Mouse (Mus musculus) CH12.LX (cell line): ENCODE measurements at regions not wholly inside any gene's neighbourhood (a gene's known extent, or its start where the extent isn't known, plus 50 kb on each side); places are given as distances from the start of the nearest gene placed in this dataset.

ENCODE experiments used
- DNase-seq: peaks from one replicate; pipeline ENCODE4 v3.0.0-alpha.2; 2013; ENCODE audit errors: extremely low read depth
- H3K27ac ChIP-seq: 2 replicates; pipeline ENCODE4 v1.5.1; 2012; ENCODE audit warnings: low read depth, mild to moderate bottlenecking, control low read depth, moderate library complexity; ENCODE audit not compliant: insufficient read depth
- H3K27me3 ChIP-seq: replicated peaks from 2 replicates; pipeline ENCODE3; 2012; ENCODE audit warnings: inconsistent platforms
- H3K36me3 ChIP-seq, 2 experiments: replicated peaks in 1 of 2; 2 replicates each; pipeline versions ENCODE3 to v1.6.1; 2012; ENCODE audit warnings: inconsistent platforms in 1 of 2, low read length in 1 of 2, mild to moderate bottlenecking in 1 of 2, mixed read lengths in 1 of 2, moderate library complexity in 1 of 2; ENCODE audit not compliant: control insufficient read depth in 1 of 2, insufficient read depth in 1 of 2
- H3K4me1 ChIP-seq, 2 experiments: 2 replicates each; pipeline ENCODE4 v1.6.1; 2012; ENCODE audit warnings: inconsistent platforms in 1 of 2, moderate library complexity in 1 of 2; ENCODE audit not compliant: insufficient read depth in 2 of 2, control insufficient read depth in 1 of 2
- H3K4me2 ChIP-seq: 2 replicates; pipeline ENCODE4 v1.6.1; 2012; ENCODE audit warnings: low read depth, mild to moderate bottlenecking, control low read depth; ENCODE audit not compliant: poor library complexity, insufficient read depth, severe bottlenecking
- H3K4me3 ChIP-seq, 3 experiments: fragments of 150-350 bp in 1 of 3; sonication (generic) in 1 of 3; replicated peaks in 1 of 3; 2 replicates each; pipeline versions ENCODE3 to v1.5.1; 2011 to 2012; ENCODE audit warnings: low read depth in 2 of 3, low read length in 2 of 3, mild to moderate bottlenecking in 2 of 3, moderate library complexity in 2 of 3, control low read depth in 1 of 3, improper control_type of control experiment in 1 of 3, inconsistent platforms in 1 of 3, mixed read lengths in 1 of 3; ENCODE audit not compliant: poor library complexity in 1 of 3
- H3K79me2 ChIP-seq: replicated peaks from 2 replicates; pipeline ENCODE4 v1.6.1; 2012; ENCODE audit warnings: mild to moderate bottlenecking, moderate library complexity; ENCODE audit not compliant: control insufficient read depth, poor library complexity, insufficient read depth, severe bottlenecking; ENCODE audit errors: extremely low read depth
- H3K9ac ChIP-seq: 2 replicates; pipeline ENCODE4 v1.6.1; 2012; ENCODE audit warnings: low read depth, mild to moderate bottlenecking, control low read depth, moderate library complexity; ENCODE audit not compliant: insufficient read depth
- H3K9me3 ChIP-seq: replicated peaks from 2 replicates; pipeline ENCODE3; 2012; ENCODE audit warnings: low read length, inconsistent platforms, mixed read lengths
- BHLHE40 ChIP-seq: IDR thresholded peaks from 2 replicates; pipeline ENCODE4 v1.6.1; 2011; ENCODE audit warnings: mild to moderate bottlenecking, low read depth, low read length, improper control_type of control experiment
- CHD1 ChIP-seq: IDR thresholded peaks from 2 replicates; pipeline ENCODE4 v1.6.1; 2012; ENCODE audit warnings: low read depth, low read length, improper control_type of control experiment, inconsistent platforms
- CTCF ChIP-seq, 2 experiments: IDR thresholded peaks in 1 of 2; conservative IDR thresholded peaks in 1 of 2; 2 replicates each; pipeline ENCODE4 v1.5.1; 2011 to 2012; ENCODE audit warnings: low read depth in 2 of 2, low read length in 2 of 2, improper control_type of control experiment in 1 of 2, inconsistent platforms in 1 of 2, mild to moderate bottlenecking in 1 of 2, moderate library complexity in 1 of 2
- ELF1 ChIP-seq: IDR thresholded peaks from 2 replicates; pipeline ENCODE4 v1.6.1; 2014; ENCODE audit warnings: low read depth, mild to moderate bottlenecking, inconsistent platforms, low read length, improper control_type of control experiment
- GABPA ChIP-seq: IDR thresholded peaks from 2 replicates; pipeline ENCODE4 v1.6.1; 2012; ENCODE audit warnings: low read depth, low read length, improper control_type of control experiment, inconsistent platforms; ENCODE audit not compliant: insufficient replicate concordance
- HCFC1 ChIP-seq: IDR thresholded peaks from 2 replicates; pipeline ENCODE4 v1.6.1; 2012; ENCODE audit warnings: low read depth, mild to moderate bottlenecking, inconsistent platforms, low read length, improper control_type of control experiment
- KAT2A ChIP-seq: IDR thresholded peaks from 2 replicates; pipeline ENCODE4 v1.6.1; 2012; ENCODE audit warnings: low read length, improper control_type of control experiment, inconsistent platforms; ENCODE audit not compliant: insufficient replicate concordance
- MAX ChIP-seq: IDR thresholded peaks from 2 replicates; pipeline ENCODE4 v1.6.1; 2011; ENCODE audit warnings: low read length, improper control_type of control experiment
- MEF2A ChIP-seq: IDR thresholded peaks from 2 replicates; pipeline ENCODE4 v1.6.1; 2014; ENCODE audit warnings: low read depth, mild to moderate bottlenecking, inconsistent platforms, low read length, improper control_type of control experiment, borderline replicate concordance
- NELFE ChIP-seq: IDR thresholded peaks from 2 replicates; pipeline ENCODE4 v1.6.1; 2011; ENCODE audit warnings: low read depth, low read length, improper control_type of control experiment
- POLR2A ChIP-seq: IDR thresholded peaks from 2 replicates; pipeline ENCODE4 v1.6.1; 2011; ENCODE audit warnings: low read depth, mild to moderate bottlenecking, improper control_type of control experiment, low read length
- POLR2AphosphoS2 ChIP-seq: IDR thresholded peaks from 2 replicates; pipeline ENCODE4 v1.6.1; 2011; ENCODE audit warnings: low read depth, low read length, improper control_type of control experiment
- RAD21 ChIP-seq: IDR thresholded peaks from 2 replicates; pipeline ENCODE4 v1.6.1; 2011; ENCODE audit warnings: low read depth, mild to moderate bottlenecking, low read length, improper control_type of control experiment, moderate library complexity
- RCOR1 ChIP-seq: conservative IDR thresholded peaks from 2 replicates; pipeline ENCODE4 v1.6.1; 2012; ENCODE audit warnings: low read depth, mild to moderate bottlenecking, inconsistent platforms, low read length, improper control_type of control experiment
- SIN3A ChIP-seq: IDR thresholded peaks from 2 replicates; pipeline ENCODE4 v1.6.1; 2012; ENCODE audit warnings: low read length, improper control_type of control experiment, inconsistent platforms
- SMC3 ChIP-seq: IDR thresholded peaks from 2 replicates; pipeline ENCODE4 v1.6.1; 2011; ENCODE audit warnings: low read depth, low read length, improper control_type of control experiment
- TBP ChIP-seq: conservative IDR thresholded peaks from 2 replicates; pipeline ENCODE4 v1.6.1; 2011; ENCODE audit warnings: low read depth, low read length, improper control_type of control experiment
- TCF12 ChIP-seq: IDR thresholded peaks from 2 replicates; pipeline ENCODE4 v1.6.1; 2014; ENCODE audit warnings: low read depth, mild to moderate bottlenecking, inconsistent platforms, low read length, improper control_type of control experiment
- UBTF ChIP-seq: IDR thresholded peaks from 2 replicates; pipeline ENCODE4 v1.6.1; 2012; ENCODE audit warnings: low read depth, mild to moderate bottlenecking, inconsistent platforms, low read length, improper control_type of control experiment, moderate library complexity
- USF2 ChIP-seq: conservative IDR thresholded peaks from 2 replicates; pipeline ENCODE4 v1.6.1; 2011; ENCODE audit warnings: low read depth, low read length, improper control_type of control experiment
- ZC3H11A ChIP-seq: IDR thresholded peaks from 2 replicates; pipeline ENCODE4 v1.6.1; 2012; ENCODE audit warnings: low read depth, mild to moderate bottlenecking, inconsistent platforms, low read length, improper control_type of control experiment
- ZMIZ1 ChIP-seq: IDR thresholded peaks from 2 replicates; pipeline ENCODE4 v1.6.1; 2012; ENCODE audit warnings: low read depth, mild to moderate bottlenecking, inconsistent platforms, low read length, improper control_type of control experiment
- ZNF384 ChIP-seq: IDR thresholded peaks from 2 replicates; pipeline ENCODE4 v1.6.1; 2012; ENCODE audit warnings: low read depth, low read length, improper control_type of control experiment, inconsistent platforms
- dilution Hi-C: fragments of 300-500 bp; cut with MboI; formaldehyde crosslinking; loops from 2 replicates; pipeline ENCODE4 v1.14.3; 2020; ENCODE audit warnings: low sequenced_read_pairs; ENCODE audit not compliant: extremely low pct_unique_long_range_greater_than_20kb, extremely low pct_ligation_motif_present
- in situ Hi-C: fragments of 300-500 bp; cut with MboI; formaldehyde crosslinking; loops from 3 replicates; pipeline ENCODE4 v1.14.3; 2019; ENCODE audit warnings: low sequenced_read_pairs, low pct_ligation_motif_present, low pct_unique_long_range_greater_than_20kb, mixed read lengths

DNA sequence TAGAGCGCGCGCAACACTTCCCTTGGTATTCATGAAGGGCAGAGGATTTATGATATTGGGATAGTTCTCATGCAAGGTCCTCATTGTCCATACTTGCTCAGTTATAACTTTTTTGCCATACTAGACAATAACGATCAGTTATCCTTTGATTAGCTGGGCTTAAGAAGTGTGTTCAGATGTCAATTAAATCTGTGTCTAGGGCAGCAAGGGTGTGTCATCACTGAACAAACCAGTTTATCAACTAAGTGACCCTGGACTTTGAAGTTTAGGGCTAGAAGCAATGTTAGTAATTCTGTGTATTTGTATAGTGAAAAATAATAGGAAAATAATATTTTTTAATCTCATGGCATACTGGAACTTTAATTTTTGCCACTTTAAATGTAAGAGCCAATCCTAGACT is 225.3 kb upstream of the Nectin3 start:
- H3K4me1 ChIP-seq, result no peaks in the 10 kb centered on the region

DNA sequence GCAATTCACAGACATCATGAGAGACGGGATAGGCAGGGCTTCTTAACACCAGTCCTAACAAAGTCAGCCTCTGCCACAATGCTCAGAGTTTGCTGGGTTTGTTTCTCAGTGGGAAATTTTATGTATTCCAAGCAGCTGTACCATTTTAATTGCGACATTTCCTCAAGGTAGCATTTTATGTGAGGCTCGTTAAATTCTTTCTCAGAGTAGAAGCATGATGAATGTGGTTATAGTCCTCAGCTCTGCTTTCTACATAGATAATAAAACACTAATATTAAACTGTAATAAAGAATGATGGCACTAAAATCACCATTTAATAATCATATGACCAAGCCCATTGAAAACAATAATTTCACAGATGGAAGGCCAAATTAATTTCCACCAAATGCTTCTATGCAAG is 181.5 kb upstream of the Nectin3 start:
- Histone ChIP-seq H3K27me3 (no peaks in the 10 kb centered on the region), H3K4me1 (no peaks in the 10 kb centered on the region)
- dilution Hi-C loops, result no loop called here

More for the DNA sequence above, 225.3 kb upstream of the Nectin3 start:
- TF ChIP-seq POLR2AphosphoS2 (no peak), KAT2A (no peak)
- TF ChIP-seq, all 38 proteins: peak for 0
- H3K4me2 ChIP-seq, result no peak overlapping the region
- in situ Hi-C loops (no loop called here), dilution Hi-C loops (no loop called here)
- no peak overlapping the region for H3K9ac ChIP-seq
- no peaks in the 10 kb centered on the region for H3K79me2 ChIP-seq
- H3K36me3 ChIP-seq, result no peaks in the 10 kb centered on the region
- H3K9me3 ChIP-seq, result peaks cover 26% of the 10 kb centered on the region
- no peak overlapping the region for H3K4me3 ChIP-seq
- no peak overlapping the region for H3K27ac ChIP-seq
- no peak for DNase-seq
- H3K27me3 ChIP-seq, result no peaks in the 10 kb centered on the region

GRCm38 (mm10) chr16:46669590-46669989 is 171.3 kb upstream of the Nectin3 start:
- dilution Hi-C loops, result no loop called here
- Histone ChIP-seq H3K27me3 (no peaks in the 10 kb centered on the region), H3K4me2 (no peak overlapping the region), H3K9me3 (peaks cover 43% of the 10 kb centered on the region), H3K4me1 (no peaks in the 10 kb centered on the region), H3K79me2 (no peaks in the 10 kb centered on the region), H3K27ac (no peak overlapping the region), H3K36me3 (no peaks in the 10 kb centered on the region), H3K4me3 (no peak overlapping the region), H3K9ac (no peak overlapping the region)
- no peak for DNase-seq
- in situ Hi-C loops, result no loop called here
- no peak for TF ChIP-seq ZC3H11A
- TF ChIP-seq CHD1, result no peak
- no peak for TF ChIP-seq UBTF
- no peak for TF ChIP-seq USF2
- no peak for TF ChIP-seq ZMIZ1
- TF ChIP-seq RCOR1, result no peak
- TF ChIP-seq BHLHE40, result no peak
- TF ChIP-seq MEF2A, result no peak
- no peak for TF ChIP-seq POLR2A
- no peak for TF ChIP-seq ZNF384
- TF ChIP-seq MAX, result no peak
- TF ChIP-seq NELFE, result no peak
- TF ChIP-seq RAD21, result no peak
- no peak for TF ChIP-seq TBP
- no peak for TF ChIP-seq SIN3A
- TF ChIP-seq HCFC1, result no peak
- TF ChIP-seq CTCF (conservative IDR thresholded peaks at IDR 0.05 in 1 of 2, IDR thresholded peaks at IDR 0.05 in 1 of 2; ENCODE audit: low read depth in 2 of 2, low read length in 2 of 2), result no peak
- TF ChIP-seq TCF12, result no peak
- TF ChIP-seq ELF1, result no peak

More for the DNA sequence above, 181.5 kb upstream of the Nectin3 start:
- DNase-seq, result no peak
- Histone ChIP-seq H3K4me2 (no peak overlapping the region), H3K27ac (no peak overlapping the region), H3K9me3 (peaks cover 43% of the 10 kb centered on the region), H3K79me2 (no peaks in the 10 kb centered on the region), H3K9ac (no peak overlapping the region), H3K36me3 (no peaks in the 10 kb centered on the region), H3K4me3 (no peak overlapping the region)
- TF ChIP-seq SIN3A, result no peak
- no peak for TF ChIP-seq KAT2A
- no peak for TF ChIP-seq UBTF
- TF ChIP-seq TCF12, result no peak
- TF ChIP-seq GABPA, result no peak
- TF ChIP-seq SMC3, result no peak
- TF ChIP-seq TBP, result no peak
- in situ Hi-C loops, result no loop called here
